Mouse (Mus musculus): ENCODE measurements around the gene Il21r. TPM values are rescaled to one million over a fixed set of nuclear protein-coding genes. Genes with fewer than 3 reads are reported as not detected.

Gene Il21r
- polyA plus RNA-seq, 1 experiment, result 0.59 TPM

- Histone ChIP-seq H3ac (ENCODE audit: control insufficient read depth, insufficient read length) (no peak overlapping the region), H3K36me3 (ENCODE audit: control insufficient read depth, insufficient read depth) (no peaks in the 10 kb centered on the region), H3K79me2 (ENCODE audit: control insufficient read depth, insufficient read depth) (no peaks in the 10 kb centered on the region), H3K4me2 (ENCODE audit: low read depth) (no peak overlapping the region), H3K27me3 (ENCODE audit: control insufficient read depth, insufficient read depth, insufficient read length) (no peaks in the 10 kb centered on the region), H3K4me3 (no peak overlapping the region)
- TF ChIP-seq TCF12 (IDR thresholded peaks at IDR 0.05; ENCODE audit: insufficient read depth, poor library complexity, severe bottlenecking) (no peak), MYOD1 (IDR thresholded peaks at IDR 0.05; ENCODE audit: control insufficient read depth in 1 of 3, insufficient read length in 2 of 3, low read depth in 2 of 3) (no peak), MAX (IDR thresholded peaks at IDR 0.05; ENCODE audit: low read depth) (no peak), TCF3 (IDR thresholded peaks at IDR 0.05; ENCODE audit: insufficient read length, low read depth) (no peak)
Observed at GRCm38 (mm10) chr7:125564316-125565024, 38.8 kb upstream of the Il21r start.

GRCm38 (mm10) chr7:125565516-125566285 lies 37.5 kb upstream of the Il21r start:
- Histone ChIP-seq H3K4me3 (no peak overlapping the region), H3K4me2 (ENCODE audit: low read depth) (no peak overlapping the region)

GRCm38 (mm10) chr7:125566420-125566819 lies 36.8 kb upstream of the Il21r start:
- no peak overlapping the region for H3ac ChIP-seq (ENCODE audit: control insufficient read depth, insufficient read length)
- H3K79me2 ChIP-seq (ENCODE audit: control insufficient read depth, insufficient read depth), result no peaks in the 10 kb centered on the region
- no peak overlapping the region for H3K4me3 ChIP-seq
- H3K27me3 ChIP-seq (ENCODE audit: control insufficient read depth, insufficient read depth, insufficient read length), result no peaks in the 10 kb centered on the region
- TF ChIP-seq SRF (IDR thresholded peaks at IDR 0.05; ENCODE audit: control insufficient read depth, insufficient read length, low read depth) (no peak), TCF3 (IDR thresholded peaks at IDR 0.05; ENCODE audit: insufficient read length, low read depth) (no peak), MAX (IDR thresholded peaks at IDR 0.05; ENCODE audit: low read depth) (no peak), E2F4 (IDR thresholded peaks at IDR 0.05; ENCODE audit: insufficient read depth) (no peak), MYOD1 (IDR thresholded peaks at IDR 0.05; ENCODE audit: control insufficient read depth in 1 of 3, insufficient read length in 2 of 3, low read depth in 2 of 3) (no peak), MYOG (IDR thresholded peaks at IDR 0.05; ENCODE audit: control insufficient read depth in 1 of 3, insufficient read depth in 1 of 3, insufficient read length in 2 of 3, low read depth in 2 of 3) (no peak), USF1 (IDR thresholded peaks at IDR 0.05; ENCODE audit: low read depth) (no peak), POLR2AphosphoS2 (IDR thresholded peaks at IDR 0.05; ENCODE audit: insufficient read length, low read depth) (no peak), POLR2A (IDR thresholded peaks at IDR 0.05; ENCODE audit: insufficient read length, low read depth) (no peak), TCF12 (IDR thresholded peaks at IDR 0.05; ENCODE audit: insufficient read depth, poor library complexity, severe bottlenecking) (no peak), CEBPB (IDR thresholded peaks at IDR 0.05; ENCODE audit: insufficient read depth, poor library complexity, severe bottlenecking) (no peak), REST (IDR thresholded peaks at IDR 0.05; ENCODE audit: insufficient read depth, insufficient read length) (no peak)
- no peak overlapping the region for H3K4me2 ChIP-seq (ENCODE audit: low read depth)
- H3K36me3 ChIP-seq (ENCODE audit: control insufficient read depth, insufficient read depth), result peaks cover 3% of the 10 kb centered on the region

More at GRCm38 (mm10) chr7:125565516-125566285, 37.5 kb upstream of the Il21r start:
- no peak overlapping the region for H3ac ChIP-seq (ENCODE audit: control insufficient read depth, insufficient read length)
- no peaks in the 10 kb centered on the region for H3K79me2 ChIP-seq (ENCODE audit: control insufficient read depth, insufficient read depth)
- TF ChIP-seq CEBPB (IDR thresholded peaks at IDR 0.05; ENCODE audit: insufficient read depth, poor library complexity, severe bottlenecking) (no peak), MYOG (IDR thresholded peaks at IDR 0.05; ENCODE audit: control insufficient read depth in 1 of 3, insufficient read depth in 1 of 3, insufficient read length in 2 of 3, low read depth in 2 of 3) (no peak), MYOD1 (IDR thresholded peaks at IDR 0.05; ENCODE audit: control insufficient read depth in 1 of 3, insufficient read length in 2 of 3, low read depth in 2 of 3) (no peak), TCF3 (IDR thresholded peaks at IDR 0.05; ENCODE audit: insufficient read length, low read depth) (no peak), USF1 (IDR thresholded peaks at IDR 0.05; ENCODE audit: low read depth) (no peak), SRF (IDR thresholded peaks at IDR 0.05; ENCODE audit: control insufficient read depth, insufficient read length, low read depth) (no peak), MAX (IDR thresholded peaks at IDR 0.05; ENCODE audit: low read depth) (no peak), REST (IDR thresholded peaks at IDR 0.05; ENCODE audit: insufficient read depth, insufficient read length) (no peak)
- H3K36me3 ChIP-seq (ENCODE audit: control insufficient read depth, insufficient read depth), result peaks cover 3% of the 10 kb centered on the region
- no peaks in the 10 kb centered on the region for H3K27me3 ChIP-seq (ENCODE audit: control insufficient read depth, insufficient read depth, insufficient read length)

GRCm38 (mm10) chr7:125568888-125569287 lies 34.3 kb upstream of the Il21r start:
- no peak overlapping the region for H3ac ChIP-seq (ENCODE audit: control insufficient read depth, insufficient read length)
- TF ChIP-seq E2F4 (IDR thresholded peaks at IDR 0.05; ENCODE audit: insufficient read depth) (no peak), CEBPB (IDR thresholded peaks at IDR 0.05; ENCODE audit: insufficient read depth, poor library complexity, severe bottlenecking) (no peak), MYOD1 (IDR thresholded peaks at IDR 0.05; ENCODE audit: control insufficient read depth in 1 of 3, insufficient read length in 2 of 3, low read depth in 2 of 3) (no peak), MAX (IDR thresholded peaks at IDR 0.05; ENCODE audit: low read depth) (no peak), MYOG (IDR thresholded peaks at IDR 0.05; ENCODE audit: control insufficient read depth in 1 of 3, insufficient read depth in 1 of 3, insufficient read length in 2 of 3, low read depth in 2 of 3) (no peak), SRF (IDR thresholded peaks at IDR 0.05; ENCODE audit: control insufficient read depth, insufficient read length, low read depth) (no peak), TCF3 (IDR thresholded peaks at IDR 0.05; ENCODE audit: insufficient read length, low read depth) (no peak), POLR2AphosphoS2 (IDR thresholded peaks at IDR 0.05; ENCODE audit: insufficient read length, low read depth) (no peak), TCF12 (IDR thresholded peaks at IDR 0.05; ENCODE audit: insufficient read depth, poor library complexity, severe bottlenecking) (no peak), USF1 (IDR thresholded peaks at IDR 0.05; ENCODE audit: low read depth) (no peak), POLR2A (IDR thresholded peaks at IDR 0.05; ENCODE audit: insufficient read length, low read depth) (no peak), REST (IDR thresholded peaks at IDR 0.05; ENCODE audit: insufficient read depth, insufficient read length) (no peak)
- peaks cover 3% of the 10 kb centered on the region for H3K36me3 ChIP-seq (ENCODE audit: control insufficient read depth, insufficient read depth)
- no peaks in the 10 kb centered on the region for H3K27me3 ChIP-seq (ENCODE audit: control insufficient read depth, insufficient read depth, insufficient read length)
- no peak overlapping the region for H3K4me3 ChIP-seq
- H3K4me2 ChIP-seq (ENCODE audit: low read depth), result no peak overlapping the region
- H3K79me2 ChIP-seq (ENCODE audit: control insufficient read depth, insufficient read depth), result no peaks in the 10 kb centered on the region
